Mouse (Mus musculus) ES-E14 (cell line): ENCODE measurements around the gene Kctd14.

ENCODE experiments used
- CHD2 ChIP-seq: IDR thresholded peaks from 2 replicates; pipeline ENCODE4 v1.6.1; 2014; ENCODE audit warnings: mild to moderate bottlenecking, low read depth, low read length, inconsistent platforms
- HCFC1 ChIP-seq: IDR thresholded peaks from 2 replicates; pipeline ENCODE4 v1.6.1; 2012; ENCODE audit warnings: low read length, inconsistent platforms, borderline replicate concordance; ENCODE audit not compliant: insufficient read depth
- ZC3H11A ChIP-seq: IDR thresholded peaks from 2 replicates; pipeline ENCODE4 v1.6.1; 2012; ENCODE audit warnings: low read depth, mild to moderate bottlenecking, inconsistent platforms, low read length, borderline replicate concordance
- ZNF384 ChIP-seq: IDR thresholded peaks from 2 replicates; pipeline ENCODE4 v1.6.1; 2012; ENCODE audit warnings: low read depth, low read length, inconsistent platforms

GRCm38 (mm10) chr7:97420406-97420805 lies 30.7 kb upstream of the Kctd14 start:
- TF ChIP-seq CHD2, result no peak
- TF ChIP-seq ZC3H11A, result no peak
- TF ChIP-seq HCFC1, result no peak
- TF ChIP-seq ZNF384, result no peak
